Mouse (Mus musculus): Measurements from ENCODE around the gene Dchs1. TPM values are rescaled to one million over a fixed set of nuclear protein-coding genes. Genes with fewer than 3 reads are reported as not detected.

The Dchs1 gene
- polyA plus RNA-seq (2015; fragmentation: Nextera tagmentation; extraction: Ambion mirVana), result 10.0 and 10.8 TPM in 2 replicates

DNA sequence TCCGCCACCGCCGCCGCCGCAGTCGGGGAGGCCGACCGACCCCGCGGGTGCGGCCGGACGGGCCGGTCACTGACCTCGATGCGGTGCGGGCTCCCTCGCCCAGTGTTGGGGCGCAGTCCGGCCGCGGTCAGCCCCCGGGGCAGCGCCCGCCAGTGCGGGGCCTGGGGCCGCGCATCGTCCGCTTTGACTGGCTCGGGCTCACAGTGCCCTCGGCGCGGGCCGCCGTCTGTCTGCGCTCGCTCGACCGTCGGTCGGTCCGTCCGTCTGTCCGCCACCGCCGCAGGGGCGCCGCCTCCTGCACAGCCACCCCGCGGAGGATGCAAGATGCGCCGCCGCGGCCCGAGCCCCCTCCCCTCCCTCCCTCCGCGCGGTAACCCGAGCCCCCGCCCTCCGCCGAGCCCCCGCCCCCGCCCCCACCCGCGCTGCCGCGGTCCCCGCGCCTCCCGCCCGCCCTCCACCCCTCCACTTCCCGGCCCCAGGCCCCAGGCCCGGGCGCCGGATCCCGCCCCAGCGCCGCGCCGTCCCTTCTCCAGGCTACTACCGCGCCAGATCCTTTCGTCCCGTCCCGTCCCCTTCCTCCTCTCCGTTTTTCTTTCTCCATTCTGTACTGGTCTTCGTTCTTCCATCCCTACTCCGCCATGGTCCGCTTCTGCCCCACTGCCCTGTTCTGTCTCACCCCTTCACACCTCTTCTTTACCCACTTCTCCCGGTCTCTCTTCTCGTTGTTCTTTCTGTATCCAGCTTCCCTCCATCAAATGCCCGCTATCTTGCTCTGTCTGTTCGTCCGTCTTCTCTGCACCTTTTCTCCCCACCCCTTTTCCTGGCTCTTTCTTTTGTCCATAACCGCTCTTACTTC is at the start of gene Dchs1:
TSS of gene Dchs1 (minus strand) at position 370 of the 856 bp plus-strand sequence.
- H3K4me1 ChIP-seq, result peaks cover 47% of the 10 kb centered on the region
- WGBS, result under 1% methylated on average over 69 of the region's 97 CpGs
- no peaks in the 10 kb centered on the region for H3K27me3 ChIP-seq (replicated peaks)
- peak; percentile 76 for ATAC-seq (ENCODE audit: low FRiP score)
- no peaks in the 10 kb centered on the region for H3K9me3 ChIP-seq (replicated peaks)
- H3K4me3 ChIP-seq (replicated peaks), result peak within 1 kb of the TSS; percentile 73
- peak within 1 kb of the TSS; percentile 92 for H3K9ac ChIP-seq (replicated peaks)
- H3K4me2 ChIP-seq, result peak within 1 kb of the TSS; percentile 78
- peaks cover 7% of the 10 kb centered on the region; the same call in 1 of the 2 replicates for H3K36me3 ChIP-seq
- H3K27ac ChIP-seq (replicated peaks), result peak within 1 kb of the TSS; percentile 95

DNA sequence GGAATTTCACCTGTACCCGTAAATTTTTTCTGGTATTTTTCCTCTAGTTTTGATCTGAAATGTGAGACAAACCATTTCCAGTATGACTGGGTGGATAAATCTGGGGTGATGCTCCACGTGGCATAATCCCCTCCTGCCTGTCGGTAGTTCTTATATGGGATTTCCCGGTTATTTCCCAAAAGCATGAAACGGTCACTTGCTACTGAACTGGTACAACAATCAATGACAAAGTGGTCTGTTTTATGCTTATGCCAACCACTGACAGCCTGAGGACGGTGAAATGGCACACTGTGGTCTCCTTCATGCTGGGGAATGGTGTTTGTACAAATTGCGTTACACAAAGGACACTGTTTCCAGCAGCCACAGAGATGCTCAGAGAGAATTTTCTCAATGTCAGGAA is 36.8 kb upstream of the Dchs1 start:
- 76% methylated on average over 7 of the region's 7 CpGs for WGBS
- H3K9me3 ChIP-seq (replicated peaks), result no peaks in the 10 kb centered on the region
- H3K27me3 ChIP-seq (replicated peaks), result no peaks in the 10 kb centered on the region
- H3K4me1 ChIP-seq, result no peaks in the 10 kb centered on the region
- no peak overlapping the region for H3K4me3 ChIP-seq (replicated peaks)
- no peak overlapping the region for H3K27ac ChIP-seq (replicated peaks)
- H3K4me2 ChIP-seq, result no peak overlapping the region
- no peak overlapping the region for H3K9ac ChIP-seq (replicated peaks)
- no peak for ATAC-seq (ENCODE audit: low FRiP score)
- H3K36me3 ChIP-seq, result no peaks in the 10 kb centered on the region

DNA sequence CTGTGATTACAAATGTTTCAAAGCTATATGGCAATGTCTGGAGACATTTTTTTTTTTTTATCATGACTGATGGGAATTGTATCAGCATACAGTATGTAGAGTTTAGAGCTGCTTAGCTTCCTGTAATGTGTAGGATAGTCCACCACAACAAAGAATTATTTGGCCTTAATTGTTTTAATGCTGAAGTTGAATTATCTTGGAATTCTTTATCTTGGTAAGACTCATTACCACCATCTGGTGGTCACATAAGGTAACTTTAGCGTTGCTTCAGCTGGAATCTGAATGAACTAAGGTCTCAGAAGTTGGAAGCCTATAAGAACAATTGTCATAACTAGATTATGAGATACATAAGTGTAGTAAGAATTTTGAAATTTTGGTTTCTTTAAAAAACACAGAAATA is 31.0 kb upstream of the Dchs1 start:
- Histone ChIP-seq H3K4me1 (no peaks in the 10 kb centered on the region), H3K4me3 (replicated peaks) (no peak overlapping the region), H3K4me2 (no peak overlapping the region), H3K27ac (replicated peaks) (no peak overlapping the region), H3K9ac (replicated peaks) (no peak overlapping the region), H3K36me3 (no peaks in the 10 kb centered on the region), H3K27me3 (replicated peaks) (no peaks in the 10 kb centered on the region), H3K9me3 (replicated peaks) (no peaks in the 10 kb centered on the region)
- ATAC-seq (ENCODE audit: low FRiP score), result no peak
- 0% methylated on average over 1 of the region's 1 CpGs for WGBS

DNA sequence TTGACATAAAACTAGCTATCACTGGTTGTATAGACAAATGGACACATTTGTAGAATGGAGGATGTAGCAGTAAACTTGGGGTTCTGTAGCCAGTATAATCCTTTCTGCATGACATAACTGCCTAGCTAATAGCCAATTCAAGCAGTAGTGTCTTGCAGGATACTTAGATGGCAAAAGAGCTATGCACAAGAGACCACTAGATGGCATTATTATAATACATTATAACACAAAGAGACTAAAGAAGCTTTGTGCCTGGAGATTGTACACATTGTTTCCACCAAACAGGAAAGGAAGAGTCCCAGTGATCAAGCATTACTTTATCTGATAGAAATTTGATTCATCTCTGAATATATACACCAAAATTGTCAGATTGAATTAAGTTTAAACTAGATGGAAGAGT is 29.3 kb upstream of the Dchs1 start:
- no peak overlapping the region for H3K4me3 ChIP-seq (replicated peaks)
- no peaks in the 10 kb centered on the region for H3K4me1 ChIP-seq
- ATAC-seq (ENCODE audit: low FRiP score), result peak; percentile 37; the same call in 1 of the 2 replicates
- no peak overlapping the region for H3K27ac ChIP-seq (replicated peaks)
- H3K9me3 ChIP-seq (replicated peaks), result no peaks in the 10 kb centered on the region
- H3K9ac ChIP-seq (replicated peaks), result no peak overlapping the region
- H3K27me3 ChIP-seq (replicated peaks), result no peaks in the 10 kb centered on the region
- H3K4me2 ChIP-seq, result no peak overlapping the region
- no peaks in the 10 kb centered on the region for H3K36me3 ChIP-seq

DNA sequence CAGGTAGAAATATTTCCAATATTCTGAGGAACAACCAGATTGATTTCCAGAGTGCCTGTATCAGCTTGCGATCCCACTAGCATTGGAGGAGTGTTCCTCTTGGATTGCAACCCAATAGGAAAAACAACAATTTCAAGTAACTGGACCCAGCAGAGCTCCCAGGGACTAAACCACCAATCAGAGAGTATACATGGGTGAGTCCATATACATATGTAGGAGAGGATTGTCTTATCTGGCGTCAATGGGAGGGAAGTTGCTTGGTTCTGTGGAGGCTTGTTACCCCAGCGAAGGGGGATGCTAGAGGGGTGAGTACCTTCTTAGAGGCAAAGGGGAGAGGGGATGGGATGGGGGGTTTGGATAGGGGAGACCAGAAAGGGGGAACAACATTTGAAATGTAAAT is 25.9 kb upstream of the Dchs1 start:
- H3K4me3 ChIP-seq (replicated peaks), result no peak overlapping the region
- H3K27ac ChIP-seq (replicated peaks), result no peak overlapping the region
- H3K4me1 ChIP-seq, result peaks cover 16% of the 10 kb centered on the region
- 88% methylated on average over 3 of the region's 3 CpGs for WGBS
- H3K9me3 ChIP-seq (replicated peaks), result no peaks in the 10 kb centered on the region
- no peak overlapping the region for H3K4me2 ChIP-seq
- no peak for ATAC-seq (ENCODE audit: low FRiP score)
- no peaks in the 10 kb centered on the region for H3K27me3 ChIP-seq (replicated peaks)
- no peak overlapping the region for H3K9ac ChIP-seq (replicated peaks)
- peaks cover 10% of the 10 kb centered on the region for H3K36me3 ChIP-seq

DNA sequence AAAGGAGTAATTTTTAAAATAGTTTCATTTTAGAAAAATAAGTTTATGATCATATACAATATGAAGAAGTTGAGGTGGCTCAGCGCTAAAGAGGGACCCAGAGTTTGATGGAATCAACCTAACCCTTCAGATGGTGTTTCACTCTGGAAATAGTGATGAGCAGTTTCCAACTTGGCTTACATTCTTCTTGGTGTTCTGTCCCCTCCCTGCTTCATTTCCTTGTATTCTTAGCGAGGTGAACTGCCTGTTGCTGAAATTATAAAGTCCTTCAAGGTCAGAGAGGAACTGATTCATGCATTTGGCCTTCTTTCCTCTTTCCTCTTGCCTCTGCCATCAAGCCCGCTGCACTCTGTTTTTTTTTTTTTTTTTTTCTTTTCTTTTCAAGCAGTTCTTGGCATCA is 25.1 kb upstream of the Dchs1 start:
- no peak overlapping the region for H3K4me2 ChIP-seq
- 75% methylated on average over 2 of the region's 3 CpGs for WGBS
- H3K27me3 ChIP-seq (replicated peaks), result no peaks in the 10 kb centered on the region
- no peak for ATAC-seq (ENCODE audit: low FRiP score)
- peaks cover 16% of the 10 kb centered on the region for H3K4me1 ChIP-seq
- no peak overlapping the region for H3K9ac ChIP-seq (replicated peaks)
- H3K36me3 ChIP-seq, result peaks cover 14% of the 10 kb centered on the region
- no peak overlapping the region for H3K4me3 ChIP-seq (replicated peaks)
- no peaks in the 10 kb centered on the region for H3K9me3 ChIP-seq (replicated peaks)
- no peak overlapping the region for H3K27ac ChIP-seq (replicated peaks)

DNA sequence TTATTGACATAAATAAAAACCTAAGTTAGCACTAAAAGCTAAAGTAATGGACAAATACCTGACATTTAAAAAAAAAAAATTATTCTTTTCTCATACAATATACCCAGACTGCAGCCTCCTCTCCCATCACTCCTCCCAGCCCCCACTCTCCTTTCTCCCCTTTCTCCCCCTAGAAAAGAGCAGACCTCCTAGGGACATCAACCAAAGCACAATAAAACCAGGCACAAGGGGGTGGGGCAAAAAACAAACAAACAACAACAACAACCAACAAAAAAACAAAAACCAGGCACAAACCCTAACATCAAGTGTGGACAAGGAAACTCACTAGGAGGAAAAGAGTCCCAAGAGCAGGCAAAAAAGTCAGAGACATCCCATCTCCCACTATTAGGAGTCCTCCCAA is 24.1 kb upstream of the Dchs1 start:
- H3K4me2 ChIP-seq, result peak overlapping the region; percentile 75
- no peaks in the 10 kb centered on the region for H3K27me3 ChIP-seq (replicated peaks)
- peak; percentile 28 for ATAC-seq (ENCODE audit: low FRiP score)
- H3K4me3 ChIP-seq (replicated peaks), result 0 out of 2 replicates have a peak overlapping the region, but pooled peaks have one; percentile 3
- peaks cover 17% of the 10 kb centered on the region for H3K36me3 ChIP-seq
- H3K9ac ChIP-seq (replicated peaks), result no peak overlapping the region
- H3K27ac ChIP-seq (replicated peaks), result no peak overlapping the region; the same call in 1 of the 2 replicates
- H3K4me1 ChIP-seq, result peaks cover 16% of the 10 kb centered on the region
- H3K9me3 ChIP-seq (replicated peaks), result no peaks in the 10 kb centered on the region

DNA sequence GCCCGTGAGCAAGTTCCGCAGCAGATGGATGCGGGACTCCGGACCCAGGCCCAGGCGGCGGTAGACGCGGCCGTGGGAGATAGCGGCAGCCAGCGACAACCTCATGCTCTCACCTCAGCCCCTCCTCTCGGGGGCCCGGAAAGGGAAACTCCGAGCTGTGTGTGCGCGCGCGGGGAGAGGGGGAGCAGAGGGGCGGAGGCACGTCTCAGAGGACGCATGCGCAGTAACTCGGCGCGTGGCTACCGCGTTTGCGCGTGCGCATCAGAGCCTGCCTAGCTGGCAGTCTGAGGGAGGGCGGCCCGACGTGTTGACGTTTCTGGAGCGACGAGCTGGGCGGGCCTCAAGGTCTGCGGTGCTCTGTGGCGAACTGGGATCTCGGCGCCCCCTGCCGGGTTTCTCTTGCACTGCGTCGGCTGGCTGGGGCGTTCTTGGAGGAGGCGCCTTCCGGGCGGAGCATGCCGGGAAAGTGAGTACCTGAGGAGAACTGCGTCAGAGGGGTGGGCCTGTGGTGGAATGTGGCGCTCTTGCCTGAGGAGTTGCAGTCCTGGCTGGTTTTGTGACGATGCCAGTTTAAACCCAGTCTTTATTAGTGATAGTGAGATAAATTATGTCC is 23.5 kb upstream of the Dchs1 start, which contains the start of gene Mrpl17:
TSS of gene Mrpl17 (minus strand) at position 223 of the 613 bp plus-strand sequence.
- Histone ChIP-seq H3K36me3 (peaks cover 17% of the 10 kb centered on the region), H3K27ac (replicated peaks) (peak within 1 kb of the TSS; percentile 94), H3K9me3 (replicated peaks) (no peaks in the 10 kb centered on the region), H3K4me3 (replicated peaks) (peak within 1 kb of the TSS; percentile 85), H3K9ac (replicated peaks) (peak within 1 kb of the TSS; percentile 92), H3K27me3 (replicated peaks) (no peaks in the 10 kb centered on the region), H3K4me1 (peaks cover 16% of the 10 kb centered on the region), H3K4me2 (peak within 1 kb of the TSS; percentile 75)
- WGBS, result under 1% methylated on average over 52 of the region's 52 CpGs
- peak; percentile 97 for ATAC-seq (ENCODE audit: low FRiP score)

DNA sequence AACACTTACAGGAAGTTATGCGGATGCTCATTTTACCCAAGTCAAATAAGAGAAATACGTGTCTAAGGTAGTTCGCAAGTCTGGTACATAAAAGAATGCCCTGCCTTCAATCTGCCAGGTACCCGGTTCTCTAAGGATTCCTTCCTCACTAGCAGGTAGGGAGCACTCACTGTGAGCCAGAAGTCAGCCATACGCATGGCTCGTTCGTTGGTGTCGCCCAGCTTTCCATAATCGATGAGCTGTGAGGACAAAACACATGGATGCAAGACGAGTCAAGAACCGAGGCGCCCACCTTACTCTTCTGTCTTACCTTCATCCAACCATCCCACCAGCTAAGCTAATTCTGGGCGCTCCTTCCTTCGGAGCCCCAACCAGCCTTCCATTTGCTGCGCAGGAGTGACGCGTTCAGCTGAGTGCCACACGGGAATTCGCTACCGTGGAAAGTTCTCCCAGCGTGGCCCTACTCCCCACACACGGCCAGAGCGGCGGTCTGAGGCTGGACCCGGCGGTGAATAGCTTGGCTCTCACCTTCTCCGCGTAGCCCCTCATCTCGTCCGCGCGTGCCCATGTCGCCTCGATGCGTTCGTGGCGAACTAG is 22.9 kb upstream of the Dchs1 start:
- WGBS, result 4% methylated on average over 37 of the region's 37 CpGs
- Histone ChIP-seq H3K27me3 (replicated peaks) (no peaks in the 10 kb centered on the region), H3K4me3 (replicated peaks) (peak overlapping the region; percentile 85), H3K36me3 (peaks cover 17% of the 10 kb centered on the region), H3K9me3 (replicated peaks) (no peaks in the 10 kb centered on the region), H3K27ac (replicated peaks) (peak overlapping the region; percentile 94), H3K4me1 (peaks cover 16% of the 10 kb centered on the region), H3K4me2 (peak overlapping the region; percentile 75), H3K9ac (replicated peaks) (peak overlapping the region; percentile 92)
- peak; percentile 69 for ATAC-seq (ENCODE audit: low FRiP score)

DNA sequence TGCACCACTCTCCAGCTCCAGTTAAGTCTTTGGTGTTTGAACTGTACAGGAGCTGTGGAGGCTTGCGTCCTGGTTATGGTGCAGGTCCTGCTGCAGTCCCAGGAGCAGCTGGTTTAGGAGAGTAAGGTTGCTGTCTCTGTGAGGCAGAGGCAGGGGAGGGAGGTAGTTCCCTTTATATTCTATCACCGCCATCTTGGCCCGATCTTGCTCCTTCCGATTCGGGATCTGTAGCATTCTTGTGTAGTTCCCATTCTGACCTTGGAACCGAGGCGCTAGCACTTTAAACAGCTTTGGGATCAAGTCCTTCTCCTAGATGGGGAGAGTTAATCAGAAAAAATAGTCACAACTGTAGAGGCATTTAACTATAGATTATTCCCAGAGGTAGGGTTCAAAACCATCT is 22.4 kb upstream of the Dchs1 start:
- H3K36me3 ChIP-seq, result peaks cover 17% of the 10 kb centered on the region
- no peak for ATAC-seq (ENCODE audit: low FRiP score)
- H3K27ac ChIP-seq (replicated peaks), result peak overlapping the region; percentile 94
- H3K9ac ChIP-seq (replicated peaks), result peak overlapping the region; percentile 92
- H3K4me3 ChIP-seq (replicated peaks), result peak overlapping the region; percentile 85
- no peaks in the 10 kb centered on the region for H3K9me3 ChIP-seq (replicated peaks)
- H3K4me1 ChIP-seq, result peaks cover 16% of the 10 kb centered on the region
- H3K27me3 ChIP-seq (replicated peaks), result no peaks in the 10 kb centered on the region
- H3K4me2 ChIP-seq, result peak overlapping the region; percentile 75
- WGBS, result 86% methylated on average over 7 of the region's 7 CpGs

DNA sequence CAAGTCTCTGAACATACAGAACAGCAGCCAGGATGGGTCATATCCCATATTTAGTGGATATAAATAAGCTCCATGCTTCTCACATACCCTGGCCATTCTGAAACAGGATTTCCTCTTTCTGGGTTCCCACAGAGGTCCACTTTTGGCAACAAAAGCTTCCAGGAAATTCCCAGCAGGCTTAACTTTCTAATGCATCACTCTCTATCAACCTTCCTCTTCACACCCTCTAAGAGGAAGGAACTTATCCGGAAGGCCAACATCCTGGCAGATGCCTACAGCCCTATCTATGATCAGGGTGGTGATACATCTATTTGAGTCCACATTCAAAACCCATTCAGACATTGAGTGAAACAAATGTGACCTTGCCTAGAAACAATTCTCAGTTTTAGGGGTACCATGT is 20.9 kb upstream of the Dchs1 start:
- Histone ChIP-seq H3K4me3 (replicated peaks) (no peak overlapping the region), H3K27ac (replicated peaks) (no peak overlapping the region), H3K27me3 (replicated peaks) (no peaks in the 10 kb centered on the region), H3K4me1 (peaks cover 16% of the 10 kb centered on the region), H3K4me2 (no peak overlapping the region), H3K9ac (replicated peaks) (no peak overlapping the region), H3K9me3 (replicated peaks) (no peaks in the 10 kb centered on the region), H3K36me3 (peaks cover 17% of the 10 kb centered on the region)
- WGBS, result 91% methylated on average over 1 of the region's 1 CpGs
- ATAC-seq (ENCODE audit: low FRiP score), result no peak
